Mouse (Mus musculus) embryo, embryonic 10.5 days (tissue): Measurements from ENCODE around the gene Arid3a.
A peak's percentile ranks its signal among the peaks of the same experiment; 100 is the strongest.
"Not testable (repeated sequence)": the region's sequence is repeated elsewhere in the genome, so short reads cannot be mapped to it uniquely, and the experiment has no call there.

ENCODE experiments used
- DNase-seq: peaks from one replicate; pipeline ENCODE4 v3.0.0-alpha.2; 2015; ENCODE audit warnings: low spot score

Gene Arid3a

GRCm38 (mm10) chr10:79947502-79947901 is 20.7 kb downstream of the Arid3a start:
- no peak for DNase-seq

- no peak for DNase-seq
Measured at GRCm38 (mm10) chr10:79949873-79950272, 23.0 kb downstream of the Arid3a start.

GRCm38 (mm10) chr10:79950661-79951060 is 23.8 kb downstream of the Arid3a start:
- no peak for DNase-seq

- DNase-seq = no peak
Measured at GRCm38 (mm10) chr10:79953946-79954345, 27.1 kb downstream of the Arid3a start.

- DNase-seq = no peak
Measured at GRCm38 (mm10) chr10:79955691-79956090, 28.8 kb downstream of the Arid3a start.

GRCm38 (mm10) chr10:79956643-79957154 is 29.9 kb downstream of the Arid3a start:
- peak; percentile 40 for DNase-seq

GRCm38 (mm10) chr10:79958140-79958816 is 31.4 kb downstream of the Arid3a start:
- DNase-seq = peak; percentile 91

- DNase-seq = not testable (repeated sequence)
Measured at GRCm38 (mm10) chr10:79959412-79959811, 32.6 kb downstream of the Arid3a start.

- DNase-seq = peak; percentile 100
Measured at GRCm38 (mm10) chr10:79959847-79960601, 33.2 kb downstream of the Arid3a start, which contains the start of gene Wdr18. Gene Wdr18 (plus strand): TSS chr10:79960152.

- no peak for DNase-seq
Measured at GRCm38 (mm10) chr10:79960671-79961294, 33.9 kb downstream of the Arid3a start.

GRCm38 (mm10) chr10:79964727-79965126 is 37.9 kb downstream of the Arid3a start:
- DNase-seq = no peak

GRCm38 (mm10) chr10:79965325-79965724 is 38.5 kb downstream of the Arid3a start:
- no peak for DNase-seq

GRCm38 (mm10) chr10:79966886-79967400 is 40.1 kb downstream of the Arid3a start:
- no peak for DNase-seq

GRCm38 (mm10) chr10:79968181-79968580 is 41.3 kb downstream of the Arid3a start:
- DNase-seq = no peak

GRCm38 (mm10) chr10:79969124-79969568 is 42.3 kb downstream of the Arid3a start:
- DNase-seq = no peak

GRCm38 (mm10) chr10:79970415-79971182 is 43.8 kb downstream of the Arid3a start, which contains the start of gene Grin3b:
Gene Grin3b (plus strand): TSS chr10:79970715.
- DNase-seq = peak; percentile 26

- peak; percentile 52 for DNase-seq
Measured at GRCm38 (mm10) chr10:79971183-79971497, 44.3 kb downstream of the Arid3a start.

GRCm38 (mm10) chr10:79972831-79973230 is 46.0 kb downstream of the Arid3a start:
- no peak for DNase-seq

GRCm38 (mm10) chr10:79974087-79974486 is 47.2 kb downstream of the Arid3a start:
- no peak for DNase-seq

- no peak for DNase-seq
Measured at GRCm38 (mm10) chr10:79974668-79975067, 47.8 kb downstream of the Arid3a start.

GRCm38 (mm10) chr10:79976071-79976721 is 49.4 kb downstream of the Arid3a start:
- DNase-seq = no peak
